Mouse (Mus musculus): Measurements from ENCODE around the gene Olfr1012.

- TF ChIP-seq CTCF (IDR thresholded peaks at IDR 0.05; ENCODE audit: insufficient read depth, low read length) (no peak), POLR2A (IDR thresholded peaks at IDR 0.05; ENCODE audit: borderline replicate concordance, extremely low read depth, low read depth, low read length) (no peak)
These were observed 8.7 kb downstream of the Olfr1012 start for GRCm38 (mm10) chr2:85753822-85754221.

Data from lung, adult 2 months (tissue).